Mouse (Mus musculus) liver, adult 2 months (tissue): ENCODE measurements around the gene Scnn1a. TPM values are rescaled to one million over a fixed set of nuclear protein-coding genes. Genes with fewer than 3 reads are reported as not detected.

ENCODE experiments used
- DNase-seq: peaks from one replicate; pipeline ENCODE4 v3.0.0-alpha.2; 2011; ENCODE audit warnings: low read depth, low spot score; ENCODE audit errors: extremely low read depth
- H3K27ac ChIP-seq: fragments of 200-500 bp; replicated peaks from 2 replicates; pipeline ENCODE4 v1.5.1; 2012; ENCODE audit warnings: low read depth, mild to moderate bottlenecking, control low read depth, inconsistent platforms, low read length; ENCODE audit not compliant: insufficient read depth
- H3K27me3 ChIP-seq: fragments of 200-500 bp; 2 replicates; pipeline ENCODE4 v1.6.1; 2012; ENCODE audit warnings: mild to moderate bottlenecking, moderate library complexity, low read length, inconsistent platforms; ENCODE audit not compliant: control insufficient read depth, insufficient read depth
- H3K36me3 ChIP-seq: fragments of 200-500 bp; 2 replicates; pipeline ENCODE4 v1.6.1; 2012; ENCODE audit warnings: low read length, inconsistent platforms; ENCODE audit not compliant: control insufficient read depth, insufficient read depth
- H3K4me1 ChIP-seq: fragments of 200-500 bp; 2 replicates; pipeline ENCODE4 v1.6.1; 2011; ENCODE audit warnings: low read length; ENCODE audit not compliant: control insufficient read depth, insufficient read depth
- H3K4me3 ChIP-seq: fragments of 200-500 bp; 2 replicates; pipeline ENCODE4 v1.5.1; 2011; ENCODE audit warnings: low read depth, mild to moderate bottlenecking, control low read depth, low read length, moderate library complexity; ENCODE audit not compliant: insufficient read depth
- H3K79me2 ChIP-seq: fragments of 200-500 bp; 2 replicates; pipeline ENCODE4 v1.6.1; 2012; ENCODE audit warnings: inconsistent platforms, mild to moderate bottlenecking, low read length, moderate library complexity; ENCODE audit not compliant: control insufficient read depth, insufficient read depth
- H3K9ac ChIP-seq: fragments of 200-500 bp; 2 replicates; pipeline ENCODE4 v1.6.1; 2012; ENCODE audit warnings: low read depth, mild to moderate bottlenecking, control low read depth, inconsistent platforms, low read length
- CTCF ChIP-seq: fragments of 200-500 bp; IDR thresholded peaks from 2 replicates; pipeline ENCODE4 v1.5.1; 2011; ENCODE audit warnings: low read depth, low read length, control low read depth
- POLR2A ChIP-seq: fragments of 200-500 bp; IDR thresholded peaks from 2 replicates; pipeline ENCODE4 v1.6.1; 2011; ENCODE audit warnings: low read length, control low read depth; ENCODE audit not compliant: insufficient read depth; ENCODE audit errors: extremely low read depth
- WGBS: fragments of 180-500 bp; shearing (Covaris S2); methylation state at CpG from one replicate; pipeline ENCODE4 v1.1.7; 2018; 5-methylcytosine and 5-hydroxymethylcytosine counted together
- polyA plus RNA-seq: library from polyadenylated mRNA; depleted of rRNA; stranded (reverse); fragments of >200 nt; gene quantifications from 2 replicates; pipeline ENCODE4 v1.2.3, GENCODE M21; 2012
- total RNA-seq: library from RNA; depleted of rRNA; stranded (reverse); fragments of >200 nt; gene quantifications from 2 replicates; pipeline ENCODE4 v1.2.3, GENCODE M21; 2014

The Scnn1a gene
- total and polyA plus RNA-seq, 2 experiments = 3.0 to 24.8 TPM

GRCm38 (mm10) chr6:125346029-125346428 lies 25.6 kb downstream of the Scnn1a start:
- Histone ChIP-seq H3K27me3 (no peaks in the 10 kb centered on the region), H3K27ac (no peak overlapping the region; the same call in 1 of the 2 replicates), H3K79me2 (peaks cover 13% of the 10 kb centered on the region; the same call in 1 of the 2 replicates), H3K4me1 (peaks cover 7% of the 10 kb centered on the region), H3K36me3 (no peaks in the 10 kb centered on the region), H3K9ac (no peak overlapping the region), H3K4me3 (no peak overlapping the region)
- TF ChIP-seq POLR2A = no peak
- no peak for TF ChIP-seq CTCF
- WGBS = 30% methylated on average over 2 of the region's 2 CpGs
- peak; percentile 92 for DNase-seq

- Histone ChIP-seq H3K4me3 (peak within 1 kb of the TSS; percentile 71), H3K27me3 (no peaks in the 10 kb centered on the region), H3K79me2 (peaks cover 38% of the 10 kb centered on the region; the same call in 1 of the 2 replicates), H3K36me3 (no peaks in the 10 kb centered on the region), H3K9ac (peak within 1 kb of the TSS; percentile 94), H3K27ac (peak within 1 kb of the TSS; percentile 92), H3K4me1 (peaks cover 32% of the 10 kb centered on the region)
- WGBS = 19% methylated on average over 22 of the region's 22 CpGs
- DNase-seq = no peak
- TF ChIP-seq CTCF = no peak
- TF ChIP-seq POLR2A = no peak
Measured at GRCm38 (mm10) chr6:125348721-125349574, 28.5 kb downstream of the Scnn1a start, which contains the start of gene Tnfrsf1a. Gene Tnfrsf1a, plus strand, starts transcription at chr6:125349362.

GRCm38 (mm10) chr6:125349575-125350230 lies 29.2 kb downstream of the Scnn1a start:
- TF ChIP-seq CTCF (no peak), POLR2A (peak; percentile 53; the same call in 1 of the 2 replicates)
- under 1% methylated on average over 26 of the region's 27 CpGs for WGBS
- peak; percentile 78 for DNase-seq

DNA sequence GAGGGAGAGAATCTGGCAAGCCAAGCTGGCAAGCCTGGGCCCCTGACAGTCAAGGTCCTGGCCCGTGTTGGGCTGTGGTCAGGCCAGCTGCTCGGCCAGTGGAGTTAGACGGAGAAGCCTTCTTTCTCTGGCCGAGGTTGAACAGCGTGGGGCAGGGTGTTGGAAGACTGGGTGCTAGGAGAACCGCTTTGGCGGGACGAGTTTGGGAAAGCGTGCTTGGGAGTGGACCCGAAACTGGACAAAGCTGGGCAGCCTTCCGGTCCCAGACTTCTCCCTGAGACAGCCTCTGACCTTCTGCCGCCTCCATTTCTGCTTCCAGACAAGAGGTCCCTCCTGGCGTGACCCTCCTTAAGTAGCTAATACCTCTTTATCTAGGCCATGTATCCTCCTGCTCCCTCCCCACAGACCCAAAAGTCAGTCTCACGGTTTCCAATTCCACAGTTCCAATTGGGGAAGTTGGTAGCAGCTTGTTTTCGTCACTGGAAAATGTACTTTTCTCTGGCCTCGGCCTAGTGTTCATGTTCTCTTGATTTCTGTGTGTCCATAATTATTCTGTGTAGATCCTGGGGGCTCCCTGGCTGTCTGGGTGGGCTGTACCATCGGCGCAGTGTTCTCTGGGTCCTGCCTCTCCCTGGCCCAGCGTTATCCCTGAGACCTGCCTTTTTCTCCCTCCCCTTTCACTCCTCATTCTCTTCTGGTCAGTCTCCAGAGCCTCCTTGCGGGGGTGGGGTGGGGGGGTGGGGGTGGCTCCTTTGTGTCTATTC lies 30.0 kb downstream of the Scnn1a start:
- H3K79me2 ChIP-seq = peaks cover 42% of the 10 kb centered on the region; the same call in 1 of the 2 replicates
- TF ChIP-seq POLR2A (0 out of 2 replicates have a peak, but pooled peaks have one; percentile 6), CTCF (no peak)
- H3K4me1 ChIP-seq = peaks cover 46% of the 10 kb centered on the region
- H3K27ac ChIP-seq = peak overlapping the region; percentile 92
- under 1% methylated on average over 20 of the region's 20 CpGs for WGBS
- H3K36me3 ChIP-seq = no peaks in the 10 kb centered on the region
- H3K9ac ChIP-seq = peak overlapping the region; percentile 94
- H3K27me3 ChIP-seq = no peaks in the 10 kb centered on the region
- H3K4me3 ChIP-seq = peak overlapping the region; percentile 71
- DNase-seq = peak; percentile 52

More at GRCm38 (mm10) chr6:125349575-125350230, 29.2 kb downstream of the Scnn1a start:
- Histone ChIP-seq H3K27ac (peak overlapping the region; percentile 92), H3K4me1 (peaks cover 39% of the 10 kb centered on the region), H3K79me2 (peaks cover 38% of the 10 kb centered on the region; the same call in 1 of the 2 replicates), H3K9ac (peak overlapping the region; percentile 94), H3K4me3 (peak overlapping the region; percentile 71), H3K27me3 (no peaks in the 10 kb centered on the region), H3K36me3 (no peaks in the 10 kb centered on the region)

GRCm38 (mm10) chr6:125350995-125351324 lies 30.5 kb downstream of the Scnn1a start:
- H3K9ac ChIP-seq = peak overlapping the region; percentile 30; the same call in 1 of the 2 replicates
- DNase-seq = no peak
- no peaks in the 10 kb centered on the region for H3K36me3 ChIP-seq
- peaks cover 48% of the 10 kb centered on the region; the same call in 1 of the 2 replicates for H3K79me2 ChIP-seq
- TF ChIP-seq CTCF (no peak), POLR2A (no peak)
- H3K4me1 ChIP-seq = peaks cover 47% of the 10 kb centered on the region
- WGBS = 46% methylated on average over 2 of the region's 2 CpGs
- H3K27ac ChIP-seq = peak overlapping the region; percentile 65
- peak overlapping the region; percentile 71 for H3K4me3 ChIP-seq
- H3K27me3 ChIP-seq = no peaks in the 10 kb centered on the region
